Mouse (Mus musculus) G1E (cell line): ENCODE results near the gene Zfp74.

Experiments
- CTCF ChIP-seq: IDR thresholded peaks from 2 replicates; pipeline ENCODE4 v1.5.1; 2012; ENCODE audit warnings: low read depth, low read length, inconsistent platforms, mixed read lengths
- GATA1 ChIP-seq: IDR thresholded peaks from 2 replicates; pipeline ENCODE4 v1.6.1; 2012; ENCODE audit warnings: borderline replicate concordance, low read length, inconsistent platforms, mixed read lengths

- TF ChIP-seq CTCF: no peak
- TF ChIP-seq GATA1: no peak
Measured at GRCm38 (mm10) chr7:29892756-29893155, 61.1 kb downstream of the Zfp74 start.
